Mouse (Mus musculus): ENCODE data around the gene Mecom.
"Not testable (repeated sequence)": the region's sequence is repeated elsewhere in the genome, so short reads cannot be mapped to it uniquely, and the experiment has no call there.

Gene Mecom

GRCm38 (mm10) chr3:30445247-30445969 lies 102.4 kb downstream of the Mecom start:
- DNase-seq (ENCODE audit: low spot score in 2 of 2): no peak

- no peak for DNase-seq (ENCODE audit: low spot score in 2 of 2)
Observed at GRCm38 (mm10) chr3:30441646-30442045, 106.2 kb downstream of the Mecom start.

GRCm38 (mm10) chr3:30438007-30438406 lies 109.8 kb downstream of the Mecom start:
- no peak for DNase-seq (ENCODE audit: low spot score in 2 of 2)

GRCm38 (mm10) chr3:30436561-30436960 lies 111.2 kb downstream of the Mecom start:
- no peak for DNase-seq (ENCODE audit: low spot score in 2 of 2)

GRCm38 (mm10) chr3:30436131-30436530 lies 111.7 kb downstream of the Mecom start:
- no peak for DNase-seq (ENCODE audit: low spot score in 2 of 2)

GRCm38 (mm10) chr3:30428877-30429276 lies 118.9 kb downstream of the Mecom start:
- DNase-seq (ENCODE audit: low spot score in 2 of 2): no peak

- no peak for DNase-seq (ENCODE audit: low spot score in 2 of 2)
Observed at GRCm38 (mm10) chr3:30424036-30424435, 123.8 kb downstream of the Mecom start.

GRCm38 (mm10) chr3:30421948-30422347 lies 125.9 kb downstream of the Mecom start:
- DNase-seq (ENCODE audit: low spot score in 2 of 2): not testable (repeated sequence)

- no peak for DNase-seq (ENCODE audit: low spot score in 2 of 2)
Observed at GRCm38 (mm10) chr3:30420899-30421298, 126.9 kb downstream of the Mecom start.

GRCm38 (mm10) chr3:30414173-30414572 lies 133.6 kb downstream of the Mecom start:
- DNase-seq (ENCODE audit: low spot score in 2 of 2): no peak

GRCm38 (mm10) chr3:30410778-30411177 lies 137.0 kb downstream of the Mecom start:
- DNase-seq (ENCODE audit: low spot score in 2 of 2): no peak

- DNase-seq (ENCODE audit: low spot score in 2 of 2): no peak
Observed at GRCm38 (mm10) chr3:30404821-30405220, 143.0 kb downstream of the Mecom start.

- DNase-seq (ENCODE audit: low spot score in 2 of 2): no peak
Observed at GRCm38 (mm10) chr3:30398911-30399310, 148.9 kb downstream of the Mecom start.

GRCm38 (mm10) chr3:30394911-30395310 lies 152.9 kb downstream of the Mecom start:
- DNase-seq (ENCODE audit: low spot score in 2 of 2): no peak

- DNase-seq (ENCODE audit: low spot score in 2 of 2): no peak
Observed at GRCm38 (mm10) chr3:30392662-30393061, 155.1 kb downstream of the Mecom start.

- no peak for DNase-seq (ENCODE audit: low spot score in 2 of 2)
Observed at GRCm38 (mm10) chr3:30392218-30392617, 155.6 kb downstream of the Mecom start.

- DNase-seq (ENCODE audit: low spot score in 2 of 2): no peak
Observed at GRCm38 (mm10) chr3:30390346-30390745, 157.5 kb downstream of the Mecom start.

GRCm38 (mm10) chr3:30380273-30380672 lies 167.5 kb downstream of the Mecom start:
- no peak for DNase-seq (ENCODE audit: low spot score in 2 of 2)

GRCm38 (mm10) chr3:30379301-30379700 lies 168.5 kb downstream of the Mecom start:
- DNase-seq (ENCODE audit: low spot score in 2 of 2): no peak

- DNase-seq (ENCODE audit: low spot score in 2 of 2): no peak
Observed at GRCm38 (mm10) chr3:30371472-30371871, 176.3 kb downstream of the Mecom start.

- DNase-seq (ENCODE audit: low spot score in 2 of 2): no peak
Observed at GRCm38 (mm10) chr3:30370860-30371455, 176.8 kb downstream of the Mecom start.

GRCm38 (mm10) chr3:30366621-30367020 lies 181.2 kb downstream of the Mecom start:
- DNase-seq (ENCODE audit: low spot score in 2 of 2): no peak

- DNase-seq (ENCODE audit: low spot score in 2 of 2): no peak
Observed at GRCm38 (mm10) chr3:30361190-30361589, 186.6 kb downstream of the Mecom start.
